ENCODE assay signal across 23 mouse cellular contexts in genomic region chr16:34297911-34298682, GRCm38 (mm10).
"Had no signal": no experiment of that assay in that cellular context is flagged by ENCODE, and none has a peak within 500 bp of the region (broad histone marks: within the 10 kb centered on the region; RNA-seq: fewer than 3 reads in every experiment).

No protein-coding gene starts in this region.

- H3K4me3 ChIP-seq: heart, embryonic 10.5 days; heart, embryonic 12.5 days; hindbrain, embryonic 13.5 days; hindbrain, embryonic 15.5 days; kidney, embryonic 15.5 days; limb, embryonic 13.5 days; limb, embryonic 15.5 days; liver, embryonic 12.5 days had no signal

- ATAC-seq: hindbrain, postnatal 0 days; intestine, embryonic 16.5 days; liver, embryonic 12.5 days had no signal

- H3K27ac ChIP-seq: heart, embryonic 10.5 days; hindbrain, embryonic 13.5 days; hindbrain, embryonic 15.5 days; hindbrain, postnatal 0 days; kidney, embryonic 15.5 days; kidney, postnatal 0 days; limb, embryonic 13.5 days; limb, embryonic 15.5 days; liver, embryonic 12.5 days; liver, embryonic 14.5 days had no signal

- DNase-seq: gastrocnemius, postnatal 14 days; gastrocnemius, postnatal 36 days; heart, adult 18-20 months; heart, postnatal 10 days; kidney, adult 11 months; kidney, adult 2 months; kidney, adult 9 months; kidney, postnatal 14 days; kidney, postnatal 36 days; layer of hippocampus, postnatal 36 days; left cerebral cortex, postnatal 4 days had no signal
